ENCODE assay signal across 8 mouse cellular contexts in genomic region chr1:129919385-129919784, GRCm38 (mm10).
A peak's percentile ranks its signal among the peaks of the same experiment; 100 is the strongest.
DNase-seq lines count a peak whose midpoint lies in the region; TF ChIP-seq lines count a peak whose summit lies in the region.

No protein-coding gene starts in this region.

- H3K4me3 ChIP-seq in heart, adult 2 months, result no peak overlapping the region

- no peak overlapping the region for H3K9ac ChIP-seq in heart, adult 2 months (ENCODE audit: low read depth, low read length)

- no peak for TF ChIP-seq POLR2A in heart, adult 2 months (IDR thresholded peaks at IDR 0.05; ENCODE audit: insufficient read depth, low read depth, low read length)

- H3K27ac ChIP-seq in heart, adult 2 months, result no peak overlapping the region

- TF ChIP-seq EP300 in heart, adult 2 months (IDR thresholded peaks at IDR 0.05; ENCODE audit: insufficient read depth, low read depth, low read length), result no peak

- no peak for DNase-seq in heart, adult 2 months
- DNase-seq in heart, adult 11 months, result no peak
- DNase-seq in urinary bladder, postnatal 14 days (ENCODE audit: low spot score), result peak; percentile 6
- DNase-seq in urinary bladder, adult 18-20 months (ENCODE audit: low spot score in 2 of 2), result no peak
- peak; percentile 4 to 16 for DNase-seq in kidney, postnatal 4 days
- DNase-seq in spleen, adult 12 weeks (ENCODE audit: low spot score), result peak; percentile 2
- DNase-seq in cerebellum, adult 18-20 months, result no peak
- DNase-seq in yolk sac, embryonic 10.5 days (ENCODE audit: low spot score), result no peak

- peak; percentile 69 for TF ChIP-seq CTCF in heart, adult 2 months (IDR thresholded peaks at IDR 0.05)

- no peaks in the 10 kb centered on the region for H3K36me3 ChIP-seq in heart, adult 2 months (ENCODE audit: control insufficient read depth, insufficient read depth, low read length)

- no peaks in the 10 kb centered on the region for H3K4me1 ChIP-seq in heart, adult 2 months (ENCODE audit: control insufficient read depth, insufficient read depth, low read length)

- H3K79me2 ChIP-seq in heart, adult 2 months (replicated peaks; ENCODE audit: control insufficient read depth, insufficient read depth, low read length), result no peaks in the 10 kb centered on the region

- H3K27me3 ChIP-seq in heart, adult 2 months (ENCODE audit: control insufficient read depth, insufficient read depth, low read length), result no peaks in the 10 kb centered on the region

- 45% methylated on average over 1 of the region's 1 CpGs for WGBS in heart, adult 2 months

- intact Hi-C loops in heart, adult 2 months (cut with DNase I), result no loop called here

Comparison
In these comparisons a context has a peak if more than half of its experiments do, and no peak if none do; other contexts are left out.
1. DNase-seq: peak in urinary bladder, postnatal 14 days (single experiment), kidney, postnatal 4 days (2 of 2) and spleen, adult 12 weeks (single experiment); none in heart, adult 2 months (0 of 2), heart, adult 11 months (single experiment), urinary bladder, adult 18-20 months (0 of 2), cerebellum, adult 18-20 months (0 of 2) and yolk sac, embryonic 10.5 days (single experiment).